ENCODE assay signal across 8 mouse cellular contexts in the genomic region with DNA sequence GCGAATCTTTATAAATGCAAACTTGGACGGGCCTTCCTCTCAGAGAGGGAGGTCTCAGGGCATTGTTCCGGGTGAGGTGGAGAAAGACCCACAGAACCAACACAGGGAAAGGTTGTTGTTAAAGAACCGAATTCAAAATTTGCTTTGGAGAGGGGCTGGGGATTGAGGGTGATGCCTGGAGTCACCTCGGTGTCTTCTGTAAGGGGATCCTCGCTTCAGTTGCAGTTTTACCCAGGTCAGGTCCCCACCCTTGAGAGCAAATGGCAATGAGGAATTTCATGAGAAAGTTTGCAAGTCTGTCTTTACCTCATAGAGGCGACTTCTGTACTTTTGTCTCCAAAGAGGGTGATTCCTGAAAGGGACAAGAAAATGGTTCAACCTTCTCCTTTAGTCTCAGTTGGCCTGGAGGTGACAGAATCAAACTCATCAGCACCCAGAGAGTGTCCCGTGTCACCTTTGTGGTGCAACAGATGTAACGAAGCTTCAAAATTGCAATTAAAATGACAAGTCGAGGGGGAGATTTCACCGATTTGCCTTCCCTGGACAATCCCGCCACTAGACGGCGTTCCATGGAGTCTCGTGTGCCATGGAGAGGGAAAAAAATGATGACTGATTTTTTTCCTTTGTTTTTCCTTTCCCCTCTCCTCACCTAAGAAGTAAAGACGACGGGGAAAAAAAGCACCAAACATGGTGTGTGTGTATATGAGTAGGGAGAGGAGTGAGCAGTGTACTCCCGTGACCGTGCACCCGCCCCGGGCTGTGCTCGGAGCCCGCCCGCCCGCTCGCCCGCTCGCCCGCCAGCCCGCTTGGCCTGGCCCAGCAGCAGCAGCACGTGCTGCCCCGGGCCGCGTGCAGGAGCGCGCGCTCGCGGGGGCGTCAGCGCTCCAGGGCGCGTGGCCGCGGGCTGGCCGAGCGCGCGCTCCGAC. TPM values are rescaled to one million over a fixed set of nuclear protein-coding genes. Genes with fewer than 3 reads are reported as not detected.
A peak's percentile ranks its signal among the peaks of the same experiment; 100 is the strongest.
DNase-seq lines count a peak whose midpoint lies in the region; ATAC-seq lines count a peak whose summit lies in the region.

No protein-coding gene starts in this region.

- H3K9ac ChIP-seq in heart, embryonic 16.5 days (ENCODE audit: low read length) = peak overlapping the region; percentile 59
- H3K9ac ChIP-seq in neural tube, embryonic 13.5 days = peak overlapping the region; percentile 80

- H3K36me3 ChIP-seq in heart, embryonic 16.5 days (ENCODE audit: control insufficient read depth, insufficient read depth) = no peaks in the 10 kb centered on the region
- no peaks in the 10 kb centered on the region for H3K36me3 ChIP-seq in neural tube, embryonic 13.5 days

- peaks cover 11% of the 10 kb centered on the region for H3K4me1 ChIP-seq in heart, embryonic 16.5 days (ENCODE audit: control insufficient read depth, insufficient read depth, low read length)
- peaks cover 28% of the 10 kb centered on the region for H3K4me1 ChIP-seq in neural tube, embryonic 13.5 days (replicated peaks)

- no peak overlapping the region for H3K27ac ChIP-seq in heart, embryonic 16.5 days (ENCODE audit: low read length)
- H3K27ac ChIP-seq in neural tube, embryonic 13.5 days (replicated peaks) = peak overlapping the region; percentile 83; the same call in 1 of the 2 replicates

- H3K27me3 ChIP-seq in heart, embryonic 16.5 days (ENCODE audit: control insufficient read depth, insufficient read depth, low read length) = peaks cover 49% of the 10 kb centered on the region
- peaks cover 59% of the 10 kb centered on the region for H3K27me3 ChIP-seq in neural tube, embryonic 13.5 days

- peak overlapping the region; percentile 53 for H3K4me3 ChIP-seq in heart, embryonic 16.5 days (ENCODE audit: low read length)
- H3K4me3 ChIP-seq in neural tube, embryonic 13.5 days = peak overlapping the region; percentile 47

- 0 out of 2 replicates have a peak, but pooled peaks cover 3% of the 10 kb centered on the region for H3K9me3 ChIP-seq in heart, embryonic 16.5 days (replicated peaks; ENCODE audit: control insufficient read depth, low read length)
- H3K9me3 ChIP-seq in neural tube, embryonic 13.5 days = no peaks in the 10 kb centered on the region

- intact Hi-C loops in left cerebral cortex, postnatal 4 days (cut with DNase I) = loop anchor here (5.0 to 10.0 kb wide), 5 partner anchors 152 to 817 kb away; no protein-coding TSS in a partner anchor

- H3K4me2 ChIP-seq in heart, embryonic 16.5 days (ENCODE audit: low read depth, low read length) = peak overlapping the region; percentile 91
- H3K4me2 ChIP-seq in neural tube, embryonic 13.5 days = peak overlapping the region; percentile 82

- DNase-seq in adrenal gland, postnatal 14 days = peak; percentile 24
- no peak for DNase-seq in adrenal gland, adult 18-20 months (ENCODE audit: low spot score in 2 of 2)
- DNase-seq in ovary, postnatal 36 days (ENCODE audit: low spot score) = peak; percentile 32
- no peak for DNase-seq in ovary, postnatal 10 days (ENCODE audit: low spot score)
- DNase-seq in left cerebral cortex, postnatal 4 days = peak; percentile 58
- no peak for DNase-seq in spleen, adult 18-20 months

- ATAC-seq in heart, embryonic 16.5 days (replicated peaks; ENCODE audit: extremely low read depth, insufficient read depth, low FRiP score) = 0 out of 2 replicates have a peak, but pooled peaks have one; percentile 37
- peak; percentile 91 for ATAC-seq in neural tube, embryonic 13.5 days (ENCODE audit: low read depth)

- WGBS in heart, embryonic 16.5 days = 5% methylated on average over 47 of the region's 50 CpGs
- 1% methylated on average over 39 of the region's 50 CpGs for WGBS in neural tube, embryonic 13.5 days

RNA-seq across cellular contexts. Expression of a gene that starts 12.1 kb away (rescaled TPM):
- total RNA-seq in adrenal gland, postnatal 14 days (2021) = not detected in 2 replicates
- not detected for total RNA-seq in adrenal gland, adult 18-20 months (2021)
- 0.04 TPM in 1 of 2 replicates, not detected in the other for polyA plus RNA-seq in heart, embryonic 16.5 days (2015; fragmentation: Nextera tagmentation; extraction: Ambion mirVana)
- 100 to 1,000 TPM; 129 to 131 TPM for total RNA-seq in left cerebral cortex, postnatal 4 days (2021)
- polyA plus RNA-seq in neural tube, embryonic 13.5 days (2015; fragmentation: Nextera tagmentation; extraction: Ambion mirVana) = 0.07 and 0.33 TPM in 2 replicates

Comparison
In these comparisons a context has a peak if more than half of its experiments do, and no peak if none do; other contexts are left out.
1. DNase-seq: peak in adrenal gland, postnatal 14 days (single experiment), ovary, postnatal 36 days (single experiment) and left cerebral cortex, postnatal 4 days (single experiment); none in adrenal gland, adult 18-20 months (0 of 2), ovary, postnatal 10 days (single experiment) and spleen, adult 18-20 months (0 of 2).
2. RNA of a gene that starts 12.1 kb away (total RNA-seq): 129 to 131 TPM in left cerebral cortex, postnatal 4 days; not detected in adrenal gland, postnatal 14 days and not detected in adrenal gland, adult 18-20 months; every median in the first group is over 100 times any median in the second.